Mouse (Mus musculus): ENCODE data around the gene Zbtb42. TPM values are rescaled to one million over a fixed set of nuclear protein-coding genes. Genes with fewer than 3 reads are reported as not detected.

The Zbtb42 gene
- 1 to 10 TPM; 4.4 to 5.9 TPM for total RNA-seq (2021)
- polyA plus RNA-seq (2012; rRNA removed) = 9.5 and 13.6 TPM in 2 replicates
- long read RNA-seq, partial matches to known transcripts = 0 of 5 reads
- long read RNA-seq, other reads (novel, unspliced or antisense) = 2 of 5 reads

GRCm38 (mm10) chr12:112678555-112679026, at the start of gene Zbtb42:
Gene Zbtb42 (plus strand): TSS chr12:112678828.
- WGBS = 0% methylated on average over 52 of the region's 60 CpGs
- H3K9ac ChIP-seq (ENCODE audit: low read depth, low read length) = peak within 1 kb of the TSS; percentile 95
- no peaks in the 10 kb centered on the region for H3K36me3 ChIP-seq (ENCODE audit: control insufficient read depth, insufficient read depth, low read length)
- TF ChIP-seq CTCF (IDR thresholded peaks at IDR 0.05) = peak; percentile 48
- peak; percentile 55 for TF ChIP-seq POLR2A (IDR thresholded peaks at IDR 0.05; ENCODE audit: insufficient read depth, low read depth, low read length)
- TF ChIP-seq EP300 (IDR thresholded peaks at IDR 0.05; ENCODE audit: insufficient read depth, low read depth, low read length) = no peak
- peak within 1 kb of the TSS; percentile 83 for H3K27ac ChIP-seq
- H3K4me3 ChIP-seq = peak within 1 kb of the TSS; percentile 80
- intact Hi-C loops (cut with DNase I) = no loop called here
- peaks cover 7% of the 10 kb centered on the region for H3K4me1 ChIP-seq (ENCODE audit: control insufficient read depth, insufficient read depth, low read length)
- H3K79me2 ChIP-seq (replicated peaks; ENCODE audit: control insufficient read depth, insufficient read depth, low read length) = 0 out of 2 replicates have a peak, but pooled peaks cover under 1% of the 10 kb centered on the region
- no peaks in the 10 kb centered on the region for H3K27me3 ChIP-seq (ENCODE audit: control insufficient read depth, insufficient read depth, low read length)
- DNase-seq = peak; percentile 85 to 87

GRCm38 (mm10) chr12:112628928-112629721, 49.5 kb upstream of the Zbtb42 start:
- peaks cover 14% of the 10 kb centered on the region for H3K4me1 ChIP-seq (ENCODE audit: control insufficient read depth, insufficient read depth, low read length)
- WGBS = 13% methylated on average over 19 of the region's 19 CpGs

GRCm38 (mm10) chr12:112630029-112630428, 48.6 kb upstream of the Zbtb42 start:
- intact Hi-C loops (cut with DNase I) = no loop called here
- H3K4me3 ChIP-seq = no peak overlapping the region
- peaks cover 14% of the 10 kb centered on the region for H3K4me1 ChIP-seq (ENCODE audit: control insufficient read depth, insufficient read depth, low read length)
- no peak for DNase-seq
- 95% methylated on average over 12 of the region's 12 CpGs for WGBS
- no peaks in the 10 kb centered on the region for H3K79me2 ChIP-seq (replicated peaks; ENCODE audit: control insufficient read depth, insufficient read depth, low read length)
- no peaks in the 10 kb centered on the region for H3K27me3 ChIP-seq (ENCODE audit: control insufficient read depth, insufficient read depth, low read length)
- H3K9ac ChIP-seq (ENCODE audit: low read depth, low read length) = no peak overlapping the region
- no peak overlapping the region for H3K27ac ChIP-seq
- H3K36me3 ChIP-seq (ENCODE audit: control insufficient read depth, insufficient read depth, low read length) = no peaks in the 10 kb centered on the region
- no peak for TF ChIP-seq POLR2A (IDR thresholded peaks at IDR 0.05; ENCODE audit: insufficient read depth, low read depth, low read length)

More at GRCm38 (mm10) chr12:112628928-112629721, 49.5 kb upstream of the Zbtb42 start:
- Histone ChIP-seq H3K27me3 (ENCODE audit: control insufficient read depth, insufficient read depth, low read length) (no peaks in the 10 kb centered on the region), H3K4me3 (peak overlapping the region; percentile 39), H3K9ac (ENCODE audit: low read depth, low read length) (peak overlapping the region; percentile 35), H3K36me3 (ENCODE audit: control insufficient read depth, insufficient read depth, low read length) (no peaks in the 10 kb centered on the region), H3K79me2 (replicated peaks; ENCODE audit: control insufficient read depth, insufficient read depth, low read length) (no peaks in the 10 kb centered on the region), H3K27ac (peak overlapping the region; percentile 90)
- intact Hi-C loops (cut with DNase I) = no loop called here
- TF ChIP-seq EP300 (IDR thresholded peaks at IDR 0.05; ENCODE audit: insufficient read depth, low read depth, low read length) = peak; percentile 92; the same call in 1 of the 2 replicates
- peak; percentile 65; the same call in 1 of the 2 replicates for TF ChIP-seq POLR2A (IDR thresholded peaks at IDR 0.05; ENCODE audit: insufficient read depth, low read depth, low read length)
- TF ChIP-seq CTCF (IDR thresholded peaks at IDR 0.05) = no peak
- DNase-seq = peak; percentile 67 to 81

DNA sequence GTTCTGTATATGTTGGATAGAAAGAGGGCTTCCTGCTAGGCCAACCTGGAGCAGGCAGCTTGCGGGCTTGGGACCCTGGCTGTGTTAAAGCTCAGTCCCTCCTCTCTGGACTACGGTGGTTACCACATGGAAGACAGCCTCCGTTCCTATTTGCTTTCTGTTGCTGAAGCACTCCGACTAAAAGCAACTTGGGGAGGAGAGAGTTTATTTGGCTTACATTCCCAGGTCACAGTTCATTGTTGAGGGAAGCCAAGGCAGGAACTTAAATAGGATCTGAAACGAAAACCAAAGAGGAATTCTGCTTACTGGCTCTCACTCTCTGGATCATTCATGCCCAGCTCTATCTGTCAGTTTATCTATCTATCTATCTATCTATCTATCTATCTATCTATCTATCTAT, 47.8 kb upstream of the Zbtb42 start:
- H3K27me3 ChIP-seq (ENCODE audit: control insufficient read depth, insufficient read depth, low read length) = no peaks in the 10 kb centered on the region
- TF ChIP-seq POLR2A (IDR thresholded peaks at IDR 0.05; ENCODE audit: insufficient read depth, low read depth, low read length) = no peak
- no peak for TF ChIP-seq CTCF (IDR thresholded peaks at IDR 0.05)
- TF ChIP-seq EP300 (IDR thresholded peaks at IDR 0.05; ENCODE audit: insufficient read depth, low read depth, low read length) = no peak
- no peak for DNase-seq
- H3K36me3 ChIP-seq (ENCODE audit: control insufficient read depth, insufficient read depth, low read length) = no peaks in the 10 kb centered on the region
- intact Hi-C loops (cut with DNase I) = no loop called here
- H3K4me1 ChIP-seq (ENCODE audit: control insufficient read depth, insufficient read depth, low read length) = peaks cover 12% of the 10 kb centered on the region
- H3K27ac ChIP-seq = no peak overlapping the region
- WGBS = 69% methylated on average over 5 of the region's 5 CpGs
- H3K79me2 ChIP-seq (replicated peaks; ENCODE audit: control insufficient read depth, insufficient read depth, low read length) = no peaks in the 10 kb centered on the region
- no peak overlapping the region for H3K4me3 ChIP-seq
- no peak overlapping the region for H3K9ac ChIP-seq (ENCODE audit: low read depth, low read length)

- no peak overlapping the region for H3K9ac ChIP-seq (ENCODE audit: low read depth, low read length)
- intact Hi-C loops (cut with DNase I) = no loop called here
- peaks cover 11% of the 10 kb centered on the region for H3K4me1 ChIP-seq (ENCODE audit: control insufficient read depth, insufficient read depth, low read length)
- WGBS = 48% methylated on average over 1 of the region's 1 CpGs
- no peak overlapping the region for H3K27ac ChIP-seq
- no peaks in the 10 kb centered on the region for H3K79me2 ChIP-seq (replicated peaks; ENCODE audit: control insufficient read depth, insufficient read depth, low read length)
- H3K4me3 ChIP-seq = no peak overlapping the region
- TF ChIP-seq CTCF (IDR thresholded peaks at IDR 0.05) (no peak), EP300 (IDR thresholded peaks at IDR 0.05; ENCODE audit: insufficient read depth, low read depth, low read length) (no peak), POLR2A (IDR thresholded peaks at IDR 0.05; ENCODE audit: insufficient read depth, low read depth, low read length) (no peak)
- no peak for DNase-seq
- no peaks in the 10 kb centered on the region for H3K27me3 ChIP-seq (ENCODE audit: control insufficient read depth, insufficient read depth, low read length)
- H3K36me3 ChIP-seq (ENCODE audit: control insufficient read depth, insufficient read depth, low read length) = no peaks in the 10 kb centered on the region
Measured at GRCm38 (mm10) chr12:112631472-112631871, 47.2 kb upstream of the Zbtb42 start.

Data from heart, adult 2 months (tissue).